Mouse (Mus musculus): ENCODE results near the gene Pkhd1. TPM values are rescaled to one million over a fixed set of nuclear protein-coding genes. Genes with fewer than 3 reads are reported as not detected.
"Not testable (repeated sequence)": the region's sequence is repeated elsewhere in the genome, so short reads cannot be mapped to it uniquely, and the experiment has no call there.

Gene Pkhd1
- total RNA-seq, 2 experiments from 2014 or later = not detected

GRCm38 (mm10) chr1:20498965-20499364, 118.9 kb downstream of the Pkhd1 start:
- intact Hi-C loops (cut with DNase I) = no loop called here
- no peak for DNase-seq

GRCm38 (mm10) chr1:20486087-20486486, 131.8 kb downstream of the Pkhd1 start:
- intact Hi-C loops (cut with DNase I) = no loop called here

GRCm38 (mm10) chr1:20481843-20482242, 136.0 kb downstream of the Pkhd1 start:
- intact Hi-C loops (cut with DNase I) = no loop called here
- DNase-seq = no peak

More at GRCm38 (mm10) chr1:20486087-20486486, 131.8 kb downstream of the Pkhd1 start:
- no peak for DNase-seq

- intact Hi-C loops (cut with DNase I) = no loop called here
- DNase-seq = no peak
Measured at GRCm38 (mm10) chr1:20478695-20479094, 139.2 kb downstream of the Pkhd1 start.

- intact Hi-C loops (cut with DNase I) = no loop called here
- no peak for DNase-seq
Measured at GRCm38 (mm10) chr1:20478266-20478659, 139.6 kb downstream of the Pkhd1 start.

- no peak for DNase-seq
- intact Hi-C loops (cut with DNase I) = no loop called here
Measured at GRCm38 (mm10) chr1:20477561-20478265, 140.2 kb downstream of the Pkhd1 start.

- no peak for DNase-seq
- intact Hi-C loops (cut with DNase I) = no loop called here
Measured at GRCm38 (mm10) chr1:20470770-20471169, 147.1 kb downstream of the Pkhd1 start.

GRCm38 (mm10) chr1:20470317-20470716, 147.5 kb downstream of the Pkhd1 start:
- intact Hi-C loops (cut with DNase I) = no loop called here
- DNase-seq = no peak

- intact Hi-C loops (cut with DNase I) = no loop called here
- no peak for DNase-seq
Measured at GRCm38 (mm10) chr1:20466481-20466880, 151.4 kb downstream of the Pkhd1 start.

GRCm38 (mm10) chr1:20454621-20455020, 163.2 kb downstream of the Pkhd1 start:
- DNase-seq = no peak
- intact Hi-C loops (cut with DNase I) = no loop called here

- intact Hi-C loops (cut with DNase I) = no loop called here
- DNase-seq = peak in 1 of 2 experiments; percentile 5
Measured at GRCm38 (mm10) chr1:20450074-20450473, 167.8 kb downstream of the Pkhd1 start.

GRCm38 (mm10) chr1:20432026-20432425, 185.8 kb downstream of the Pkhd1 start:
- intact Hi-C loops (cut with DNase I); DNase-seq: not testable (repeated sequence)

- intact Hi-C loops (cut with DNase I) = no loop called here
- DNase-seq = no peak
Measured at GRCm38 (mm10) chr1:20429056-20429394, 188.8 kb downstream of the Pkhd1 start.

GRCm38 (mm10) chr1:20428370-20429055, 189.4 kb downstream of the Pkhd1 start:
- intact Hi-C loops (cut with DNase I) = no loop called here
- DNase-seq = no peak

GRCm38 (mm10) chr1:20409411-20409967, 208.4 kb downstream of the Pkhd1 start:
- intact Hi-C loops (cut with DNase I) = no loop called here
- DNase-seq = no peak

GRCm38 (mm10) chr1:20398319-20398718, 219.5 kb downstream of the Pkhd1 start:
- DNase-seq = no peak
- intact Hi-C loops (cut with DNase I) = no loop called here

- no peak for DNase-seq
- intact Hi-C loops (cut with DNase I) = no loop called here
Measured at GRCm38 (mm10) chr1:20364437-20364836, 253.4 kb downstream of the Pkhd1 start.

GRCm38 (mm10) chr1:20344651-20345050, 273.2 kb downstream of the Pkhd1 start:
- intact Hi-C loops (cut with DNase I) = no loop called here
- no peak for DNase-seq

GRCm38 (mm10) chr1:20311485-20311884, 306.4 kb downstream of the Pkhd1 start:
- DNase-seq = peak; percentile 7 to 21
- intact Hi-C loops (cut with DNase I) = loop anchor here (1.0 kb wide), 1 partner anchor 202 kb away; no protein-coding TSS in a partner anchor

GRCm38 (mm10) chr1:20310925-20311324, 306.9 kb downstream of the Pkhd1 start:
- no peak for DNase-seq
- intact Hi-C loops (cut with DNase I) = loop anchor here (1.0 kb wide), 1 partner anchor 202 kb away; no protein-coding TSS in a partner anchor

- no peak for DNase-seq
- intact Hi-C loops (cut with DNase I) = no loop called here
Measured at GRCm38 (mm10) chr1:20306116-20306515, 311.7 kb downstream of the Pkhd1 start.

All from heart, postnatal 36 days (tissue).